Mouse (Mus musculus) gastrocnemius, postnatal 14 days (tissue): Measurements from ENCODE around the gene Dnaja3. TPM values are rescaled to one million over a fixed set of nuclear protein-coding genes. Genes with fewer than 3 reads are reported as not detected.
"Not testable (repeated sequence)": the region's sequence is repeated elsewhere in the genome, so short reads cannot be mapped to it uniquely, and the experiment has no call there.

ENCODE experiments used
- DNase-seq: peaks from one replicate; pipeline ENCODE4 v3.0.0; 2021; ENCODE audit warnings: mixed read lengths
- intact Hi-C: fragments of 180-260 bp; cut with DNase I; formaldehyde crosslinking; loops from one replicate; pipeline ENCODE4 v1.15.1; 2025; ENCODE audit warnings: low total_unique reads
- total RNA-seq, 2 experiments: library from RNA; stranded (reverse); gene quantifications; 2 replicates each; pipeline ENCODE4 v1.2.3; 2021

The Dnaja3 gene
- total RNA-seq, 2 experiments from 2014 or later = 88.0 to 100 TPM

- intact Hi-C loops = no loop called here
- DNase-seq = peak; percentile 52
Measured at GRCm38 (mm10) chr16:4655764-4656570, 16.2 kb downstream of the Dnaja3 start.

DNA sequence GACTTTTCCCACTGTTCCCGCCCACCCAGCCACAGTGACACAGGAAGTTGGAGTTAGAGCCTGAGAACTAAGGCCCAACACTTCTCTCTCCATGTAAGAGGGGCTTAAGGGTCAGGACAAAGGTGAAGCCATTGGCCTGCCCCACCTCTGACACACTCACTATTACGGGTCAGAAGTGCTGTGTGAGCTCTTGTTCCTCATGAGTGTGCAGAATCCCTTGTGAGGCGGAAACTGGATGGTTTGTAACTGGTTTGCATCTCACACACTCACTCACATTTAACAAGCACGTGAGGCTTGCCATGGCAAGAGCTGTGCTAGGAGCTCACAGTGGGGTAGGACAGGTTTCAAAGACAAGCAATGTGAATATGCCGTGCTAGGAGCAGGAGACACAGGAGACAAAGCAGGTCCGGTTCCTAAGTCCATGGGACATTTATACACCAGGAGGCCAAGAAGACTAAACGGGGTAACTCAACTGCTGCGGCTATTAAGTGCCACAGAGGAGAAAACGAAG lies 16.8 kb downstream of the Dnaja3 start:
- intact Hi-C loops = no loop called here
- no peak for DNase-seq

- DNase-seq = peak; percentile 35
- intact Hi-C loops = no loop called here
Measured at GRCm38 (mm10) chr16:4658781-4659245, 19.0 kb downstream of the Dnaja3 start.

- intact Hi-C loops = no loop called here
- DNase-seq = no peak
Measured at GRCm38 (mm10) chr16:4659326-4659725, 19.5 kb downstream of the Dnaja3 start.

DNA sequence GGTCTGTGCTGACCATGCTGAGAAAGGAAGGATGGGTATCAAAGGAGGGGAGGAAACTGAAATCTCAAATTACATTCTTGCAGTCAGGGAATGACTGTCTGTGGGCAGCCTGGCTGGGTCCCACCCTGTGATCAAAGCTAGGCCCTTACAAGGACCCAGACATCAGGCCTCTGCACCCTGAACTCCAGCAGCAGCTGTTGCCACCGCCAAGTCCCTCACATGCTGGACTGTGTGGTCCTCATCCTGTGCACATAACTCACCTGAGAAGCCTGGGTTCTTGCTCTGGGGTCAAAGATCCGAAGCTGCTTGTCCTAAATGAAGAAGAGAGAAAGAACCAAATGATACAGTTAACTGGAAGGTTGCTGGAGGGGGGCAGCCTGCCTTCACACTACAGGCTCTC lies 21.8 kb downstream of the Dnaja3 start:
- DNase-seq = no peak
- intact Hi-C loops = loop anchor here (10.0 kb wide), 1 partner anchor 97 kb away; no protein-coding TSS in a partner anchor

DNA sequence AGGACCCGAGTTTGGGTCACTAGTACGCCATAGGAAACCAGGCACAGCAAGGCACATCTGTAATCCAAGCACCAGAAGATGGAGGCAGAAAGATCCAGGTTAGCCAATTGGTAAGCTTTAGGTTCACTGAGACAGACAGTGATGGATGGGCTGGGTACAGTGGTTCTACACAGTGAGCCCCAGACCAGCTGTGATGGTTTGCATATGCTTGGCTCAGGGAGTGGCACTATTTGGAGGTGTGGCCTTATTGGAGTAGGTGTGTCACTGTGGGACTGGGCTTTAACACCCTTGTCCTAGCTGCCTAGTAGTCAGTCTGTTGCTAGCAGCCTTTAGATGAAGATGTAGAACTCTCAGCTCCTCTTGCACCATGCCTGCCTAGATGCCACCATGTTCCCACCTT lies 24.0 kb downstream of the Dnaja3 start:
- intact Hi-C loops = loop anchor here (10.0 kb wide), 1 partner anchor 99 kb away; no protein-coding TSS in a partner anchor

DNA sequence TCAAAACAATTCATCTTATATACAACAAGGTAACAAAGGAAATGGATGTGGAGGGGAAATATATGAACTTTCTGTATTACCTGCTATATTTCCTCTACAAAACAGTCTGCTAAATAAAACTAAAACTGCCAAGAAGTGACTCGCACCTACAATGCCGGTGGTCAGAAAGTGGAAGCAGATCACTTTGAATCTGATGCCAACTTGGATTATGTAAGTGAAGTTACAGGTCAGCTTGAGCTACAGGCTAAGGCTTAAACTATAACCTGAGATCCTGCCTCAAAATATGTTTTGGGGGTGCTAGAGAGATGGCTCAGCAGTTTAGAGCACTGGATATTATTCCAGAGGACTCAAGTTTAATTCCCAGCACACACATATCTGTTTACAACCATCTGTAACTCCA lies 25.9 kb downstream of the Dnaja3 start:
- intact Hi-C loops = loop anchor here (5.0 to 10.0 kb wide), 2 partner anchors 33 to 101 kb away; no protein-coding TSS in a partner anchor
- no peak for DNase-seq

More for the DNA sequence above, 24.0 kb downstream of the Dnaja3 start:
- no peak for DNase-seq

GRCm38 (mm10) chr16:4667190-4667808 lies 27.5 kb downstream of the Dnaja3 start:
- intact Hi-C loops = loop anchor here (5.0 to 10.0 kb wide), 2 partner anchors 35 to 102 kb away; no protein-coding TSS in a partner anchor
- DNase-seq = peak; percentile 85

DNA sequence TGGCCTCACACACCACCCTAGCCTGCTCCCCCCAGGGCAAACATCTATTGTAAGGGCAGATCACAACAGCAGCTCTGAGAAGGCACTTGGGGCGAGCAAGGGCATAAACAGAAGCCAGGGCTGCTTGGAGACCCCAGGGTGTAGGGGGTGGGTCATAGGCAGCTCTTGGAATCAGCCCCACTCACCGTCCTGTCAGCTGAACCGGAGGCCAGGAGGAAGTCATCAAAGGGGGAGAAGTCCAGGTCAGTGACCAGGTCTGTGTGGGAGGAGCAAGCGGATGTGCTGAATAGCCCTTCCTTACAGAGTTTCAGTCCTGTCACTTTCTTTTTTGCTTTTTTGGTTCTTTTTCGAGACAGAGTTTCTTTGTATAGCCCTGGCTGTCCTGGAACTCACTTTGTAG lies 30.5 kb downstream of the Dnaja3 start:
- intact Hi-C loops = no loop called here
- no peak for DNase-seq

DNA sequence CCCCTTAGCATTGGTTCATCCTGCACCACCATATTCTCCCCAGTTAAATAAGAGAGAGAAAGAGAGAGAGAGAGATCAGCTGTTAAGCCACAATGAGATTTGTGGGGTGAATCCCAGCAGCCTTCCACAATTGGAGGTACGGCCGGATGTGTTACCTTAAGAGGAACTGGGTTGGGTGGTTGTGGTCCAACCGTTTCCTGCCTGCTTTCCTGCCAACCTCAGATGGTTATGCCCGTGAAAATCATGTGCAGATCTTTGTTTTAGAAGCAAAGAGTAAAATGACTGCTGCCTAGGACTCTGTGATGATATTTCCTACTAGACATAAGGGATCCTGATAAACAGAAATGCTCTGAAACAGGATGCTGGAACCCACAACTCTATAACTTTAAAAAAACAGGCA lies 34.3 kb downstream of the Dnaja3 start:
- intact Hi-C loops = no loop called here
- DNase-seq = no peak

DNA sequence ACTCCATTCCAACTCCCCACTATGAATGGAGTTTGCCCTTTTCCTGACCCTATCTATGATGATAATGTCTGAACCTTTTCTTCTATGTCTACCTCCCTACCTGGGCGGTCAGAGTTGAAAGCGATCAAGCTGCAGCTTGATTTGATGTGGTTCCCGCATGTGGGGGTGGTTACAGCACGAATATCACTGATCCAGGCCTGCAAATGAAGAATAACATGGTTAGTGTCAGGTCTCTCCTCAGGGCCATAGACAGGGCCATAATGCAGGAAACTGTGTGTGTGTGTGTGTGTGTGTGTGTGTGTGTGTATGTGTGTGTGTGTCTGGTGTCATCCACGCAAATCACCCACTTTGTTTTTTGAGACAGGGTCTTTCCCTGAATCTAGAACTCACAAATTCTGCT lies 37.0 kb downstream of the Dnaja3 start:
- intact Hi-C loops = no loop called here
- DNase-seq = no peak

DNA sequence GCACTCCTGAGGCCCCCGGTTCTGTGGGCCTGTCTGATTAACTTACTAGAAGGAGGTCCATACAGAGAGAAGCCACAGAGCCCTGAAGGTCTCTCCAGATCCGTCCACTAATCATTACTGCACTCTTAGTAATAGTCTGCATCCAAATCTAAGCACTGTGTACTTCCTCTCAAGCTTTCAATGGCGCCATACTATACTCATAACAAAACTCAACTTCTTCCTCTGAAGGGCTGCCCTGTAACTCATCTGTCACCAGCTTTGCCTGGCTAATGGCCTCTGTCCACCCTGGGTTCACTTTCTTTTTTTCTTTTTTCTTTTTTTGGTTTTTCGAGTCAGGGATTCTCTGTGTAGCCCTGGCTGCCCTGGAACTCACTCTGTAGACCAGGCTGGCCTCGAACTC lies 38.3 kb downstream of the Dnaja3 start:
- DNase-seq = no peak
- intact Hi-C loops = no loop called here

DNA sequence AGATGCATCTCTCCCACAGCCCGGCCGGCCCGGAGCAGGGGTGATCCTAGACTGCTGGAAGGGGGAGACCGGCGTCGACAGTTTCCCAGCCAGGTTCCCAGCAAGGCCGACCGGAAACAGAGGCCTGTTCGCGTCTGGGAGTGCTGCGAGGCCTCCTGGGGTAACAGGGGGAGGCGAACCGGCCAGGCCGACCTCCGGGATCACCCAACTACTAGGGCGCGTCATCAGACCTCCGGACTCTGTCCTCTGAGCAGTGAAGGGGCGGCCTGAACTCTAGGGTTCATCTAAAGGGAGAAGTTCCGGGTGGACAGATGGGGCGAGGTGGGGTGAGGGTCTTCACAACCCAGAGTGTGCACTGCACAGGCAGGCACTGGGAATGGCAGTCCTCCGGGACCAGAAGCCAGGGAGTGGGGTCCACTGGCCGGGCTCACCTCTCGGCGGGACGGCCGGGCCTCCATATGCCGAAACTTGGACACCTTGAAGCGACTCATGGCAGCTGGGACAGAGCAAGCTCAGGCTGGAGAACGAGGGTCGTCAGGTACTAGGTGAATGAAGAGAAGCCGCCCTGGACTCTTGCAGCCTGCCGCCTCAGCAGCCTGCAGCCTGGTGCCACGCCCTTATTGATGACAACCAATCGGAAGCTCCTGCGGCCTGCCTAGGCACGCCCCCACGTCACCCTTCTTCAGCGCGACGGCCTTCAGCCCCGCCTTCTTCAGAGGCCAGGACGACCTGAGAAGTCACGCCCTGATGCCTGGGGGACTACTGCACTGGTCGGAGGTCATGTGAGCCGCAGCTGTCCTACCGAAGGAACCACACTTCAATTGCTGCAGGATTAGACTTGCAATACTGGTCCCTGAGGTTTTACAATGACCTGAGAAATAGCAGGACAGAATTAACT lies 39.6 kb downstream of the Dnaja3 start, which contains the start of gene Coro7:
TSS of gene Coro7 (minus strand) at position 657 of the 898 bp plus-strand sequence.
- intact Hi-C loops = no loop called here
- peak; percentile 92 for DNase-seq

DNA sequence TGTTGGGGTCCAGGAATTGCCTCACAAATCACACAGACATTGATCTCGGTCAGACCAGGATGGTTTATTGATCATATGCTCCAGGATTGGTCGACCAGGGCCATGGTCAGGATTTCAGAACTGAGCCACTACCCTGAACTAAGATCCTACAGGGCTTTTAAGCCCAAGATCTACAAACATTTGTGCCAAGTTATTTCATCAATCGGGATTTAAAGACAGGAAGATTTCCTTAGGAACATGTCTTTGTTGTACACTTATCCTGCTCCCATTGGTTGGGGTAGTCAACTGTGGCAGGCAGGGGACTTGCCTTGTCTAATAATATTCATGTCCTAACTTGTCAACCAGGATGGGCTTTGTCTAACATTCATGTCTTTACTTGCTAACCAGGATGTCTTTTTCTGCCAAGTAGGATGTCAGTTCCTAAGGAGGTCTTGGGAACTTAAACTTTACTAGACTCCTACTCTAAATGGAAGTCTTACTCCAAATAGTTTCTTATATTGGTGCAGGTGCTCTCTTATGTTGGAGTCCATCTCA lies 41.2 kb downstream of the Dnaja3 start:
- intact Hi-C loops, DNase-seq: not testable (repeated sequence)

DNA sequence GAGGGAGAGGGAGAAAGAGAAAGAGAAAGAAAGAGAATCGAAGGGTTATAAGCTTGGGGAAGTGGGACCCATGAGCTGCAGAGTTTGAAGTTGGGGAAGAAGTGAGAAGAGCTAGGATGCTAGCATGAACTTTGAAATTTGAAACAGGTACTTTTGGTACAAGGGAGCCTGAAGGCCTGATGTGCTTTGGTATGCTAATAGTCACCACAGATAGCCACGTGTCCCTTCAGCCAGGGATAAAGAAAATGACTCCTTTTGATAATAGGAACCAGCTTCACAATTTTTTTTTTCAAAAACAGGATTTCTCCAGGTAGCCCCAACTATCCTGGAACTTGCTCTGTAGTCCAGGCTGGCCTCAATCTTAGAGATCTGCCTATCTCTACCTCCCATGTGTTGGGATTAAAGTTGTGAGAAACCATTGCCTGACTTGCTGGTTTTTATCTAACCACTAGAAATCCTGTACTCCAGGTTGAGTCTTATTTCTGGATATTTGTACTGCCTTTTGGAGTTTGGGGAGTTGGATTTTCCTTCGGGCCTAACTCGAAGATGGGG lies 42.9 kb downstream of the Dnaja3 start:
- intact Hi-C loops = no loop called here
- no peak for DNase-seq

GRCm38 (mm10) chr16:4683193-4683580 lies 43.4 kb downstream of the Dnaja3 start:
- DNase-seq = no peak
- intact Hi-C loops = no loop called here

DNA sequence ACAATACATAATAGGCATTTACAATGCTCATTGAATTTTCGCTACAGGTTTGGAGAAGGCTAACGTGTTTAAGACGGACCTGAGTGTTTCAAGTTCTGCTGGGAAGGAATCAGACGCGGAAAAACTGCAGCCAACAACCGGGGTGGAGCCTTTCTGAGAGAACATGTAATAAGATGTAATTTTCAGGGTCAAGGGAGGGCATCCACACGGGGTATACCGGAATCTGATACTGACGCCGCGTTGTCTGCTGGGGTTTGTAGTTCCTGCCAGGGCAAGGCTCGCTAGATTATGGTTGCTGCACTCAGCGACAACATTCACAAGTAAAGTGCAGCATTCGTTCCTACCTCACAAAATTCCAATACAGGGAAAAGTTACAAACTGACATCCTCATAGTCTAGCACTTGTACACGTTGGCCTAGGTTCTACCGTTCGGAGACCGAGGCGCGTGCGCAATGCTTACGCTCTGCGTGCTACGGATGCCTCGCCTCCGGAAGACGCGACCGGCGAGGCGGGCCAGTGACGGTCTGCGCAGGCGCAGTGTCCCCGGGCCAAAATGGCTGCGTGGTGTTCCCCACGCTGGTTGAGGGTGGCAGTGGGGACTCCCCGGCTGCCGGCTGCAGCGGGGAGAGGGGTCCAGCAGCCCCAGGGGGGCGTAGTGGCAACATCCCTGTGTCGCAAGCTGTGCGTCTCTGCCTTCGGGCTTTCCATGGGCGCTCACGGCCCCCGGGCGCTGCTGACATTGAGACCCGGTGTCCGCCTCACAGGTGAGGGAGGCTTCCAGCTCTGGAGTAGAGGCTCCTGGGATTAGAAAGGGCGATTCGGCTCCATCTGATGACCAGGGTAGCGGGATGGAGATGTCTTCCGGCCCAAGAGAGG lies 44.0 kb downstream of the Dnaja3 start:
- intact Hi-C loops = no loop called here
- DNase-seq = peak; percentile 98

DNA sequence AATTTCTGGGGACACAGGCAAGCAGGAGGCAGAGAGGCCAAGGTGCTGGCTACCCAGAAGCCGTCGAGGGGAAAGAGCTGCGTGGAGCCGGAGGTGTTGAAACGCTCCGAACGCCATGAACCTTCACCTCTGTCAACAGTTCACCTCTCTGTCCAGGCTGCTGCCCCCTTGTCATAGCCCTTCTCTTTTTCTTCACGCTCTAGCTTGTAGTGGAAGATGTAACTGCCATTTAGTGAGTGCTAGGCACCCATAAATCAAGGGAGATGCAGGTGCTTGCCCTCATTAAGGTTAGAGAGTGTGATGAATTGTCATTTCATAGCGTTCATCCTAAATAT lies 44.6 kb downstream of the Dnaja3 start:
- no peak for DNase-seq
- intact Hi-C loops = no loop called here
